Comparison of ENCODE assay signal across 14 mouse cellular contexts in the genomic region with DNA sequence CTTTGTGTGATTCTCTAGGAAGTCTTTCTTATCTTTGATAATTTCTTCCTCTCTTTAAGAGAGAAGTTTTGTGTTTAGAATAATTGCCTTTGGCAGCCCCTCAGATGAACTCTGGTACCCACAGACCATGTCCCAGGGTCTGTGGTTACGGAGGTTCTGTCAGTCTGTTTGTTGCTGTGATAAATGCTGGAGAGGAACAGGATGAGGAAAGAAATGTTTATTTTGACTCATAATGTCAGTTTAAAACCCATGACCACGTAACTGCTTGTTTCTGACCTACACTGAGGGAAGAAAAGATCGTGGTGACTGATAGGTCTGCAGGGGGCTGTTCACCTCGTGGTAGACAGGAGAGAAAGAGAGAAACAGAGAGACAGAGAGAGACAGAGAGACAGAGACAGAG. TPM values are rescaled to one million over a fixed set of nuclear protein-coding genes. Genes with fewer than 3 reads are reported as not detected.
DNase-seq lines count a peak whose midpoint lies in the region; ATAC-seq and TF ChIP-seq lines count a peak whose summit lies in the region.
"Had no signal": no experiment of that assay in that cellular context is flagged by ENCODE, and none has a peak within 500 bp of the region (broad histone marks: within the 10 kb centered on the region; RNA-seq: fewer than 3 reads in every experiment).

No protein-coding gene starts in this region.

- H3K9ac ChIP-seq in neural tube, embryonic 11.5 days (ENCODE audit: low read length), result no peak overlapping the region
- no peak overlapping the region for H3K9ac ChIP-seq in embryonic facial prominence, embryonic 13.5 days
- no peak overlapping the region for H3K9ac ChIP-seq in hindbrain, postnatal 0 days (replicated peaks; ENCODE audit: low read length)
- H3K9ac ChIP-seq in neural tube, embryonic 15.5 days (replicated peaks), result no peak overlapping the region
- H3K9ac ChIP-seq: embryonic facial prominence, embryonic 12.5 days; heart, embryonic 12.5 days; intestine, embryonic 15.5 days; limb, embryonic 15.5 days had no signal

- H3K27me3 ChIP-seq in neural tube, embryonic 11.5 days (ENCODE audit: control insufficient read depth, insufficient read depth, low read length), result no peaks in the 10 kb centered on the region
- H3K27me3 ChIP-seq in embryonic facial prominence, embryonic 13.5 days, result no peaks in the 10 kb centered on the region
- H3K27me3 ChIP-seq in hindbrain, postnatal 0 days (ENCODE audit: insufficient read depth, low read length), result no peaks in the 10 kb centered on the region
- H3K27me3 ChIP-seq in neural tube, embryonic 15.5 days (replicated peaks), result no peaks in the 10 kb centered on the region
- H3K27me3 ChIP-seq: embryonic facial prominence, embryonic 12.5 days; heart, embryonic 12.5 days; intestine, embryonic 15.5 days; limb, embryonic 15.5 days had no signal

- no peak for ATAC-seq in neural tube, embryonic 11.5 days (ENCODE audit: insufficient read depth, low FRiP score, low TSS enrichment)
- no peak for ATAC-seq in embryonic facial prominence, embryonic 13.5 days (ENCODE audit: insufficient number of reproducible peaks, insufficient read depth, low FRiP score, low TSS enrichment, low read depth)
- ATAC-seq in hindbrain, postnatal 0 days, result no peak
- ATAC-seq in neural tube, embryonic 15.5 days (ENCODE audit: low FRiP score), result no peak
- ATAC-seq: intestine, embryonic 15.5 days had no signal

- H3K36me3 ChIP-seq in neural tube, embryonic 11.5 days (ENCODE audit: control insufficient read depth, insufficient read depth, low read length), result no peaks in the 10 kb centered on the region
- no peaks in the 10 kb centered on the region for H3K36me3 ChIP-seq in embryonic facial prominence, embryonic 13.5 days
- no peaks in the 10 kb centered on the region for H3K36me3 ChIP-seq in hindbrain, postnatal 0 days (ENCODE audit: insufficient read depth, low read length)
- H3K36me3 ChIP-seq in neural tube, embryonic 15.5 days, result no peaks in the 10 kb centered on the region
- H3K36me3 ChIP-seq: embryonic facial prominence, embryonic 12.5 days; heart, embryonic 12.5 days; intestine, embryonic 15.5 days; limb, embryonic 15.5 days had no signal

- 45% methylated on average over 4 of the region's 4 CpGs for WGBS in neural tube, embryonic 11.5 days
- WGBS in embryonic facial prominence, embryonic 13.5 days, result 33% methylated on average over 4 of the region's 4 CpGs
- WGBS in hindbrain, postnatal 0 days, result 31% methylated on average over 4 of the region's 4 CpGs
- WGBS in neural tube, embryonic 15.5 days, result 26% methylated on average over 4 of the region's 4 CpGs

- no peaks in the 10 kb centered on the region for H3K4me1 ChIP-seq in neural tube, embryonic 11.5 days (ENCODE audit: control insufficient read depth, insufficient read depth, low read length)
- H3K4me1 ChIP-seq in embryonic facial prominence, embryonic 13.5 days, result peaks cover 21% of the 10 kb centered on the region
- H3K4me1 ChIP-seq in hindbrain, postnatal 0 days (ENCODE audit: insufficient read depth, low read length), result no peaks in the 10 kb centered on the region
- peaks cover 8% of the 10 kb centered on the region; the same call in 1 of the 2 replicates for H3K4me1 ChIP-seq in neural tube, embryonic 15.5 days
- H3K4me1 ChIP-seq: intestine, embryonic 15.5 days had no signal

- H3K27ac ChIP-seq in neural tube, embryonic 11.5 days (ENCODE audit: low read depth, low read length), result peak overlapping the region; percentile 78
- H3K27ac ChIP-seq in embryonic facial prominence, embryonic 13.5 days, result no peak overlapping the region
- no peak overlapping the region for H3K27ac ChIP-seq in hindbrain, postnatal 0 days
- H3K27ac ChIP-seq in neural tube, embryonic 15.5 days (replicated peaks), result peak overlapping the region; percentile 69; the same call in 1 of the 2 replicates
- H3K27ac ChIP-seq: intestine, embryonic 15.5 days; limb, embryonic 15.5 days had no signal

- no peak for DNase-seq in neural tube, embryonic 11.5 days (ENCODE audit: low spot score)
- no peak for DNase-seq in neural tube, embryonic 10.5 days (ENCODE audit: extremely low spot score, low spot score)
- no peak for DNase-seq in hindbrain, postnatal 0 days (ENCODE audit: low spot score)
- DNase-seq in adrenal gland, postnatal 10 days, result no peak
- DNase-seq in cerebellum, postnatal 10 days, result no peak
- DNase-seq: cerebellum, adult 2 months; kidney, postnatal 25 days; lung, postnatal 4 days had no signal

- no peaks in the 10 kb centered on the region for H3K9me3 ChIP-seq in neural tube, embryonic 11.5 days (ENCODE audit: control insufficient read depth, low read length)
- H3K9me3 ChIP-seq in embryonic facial prominence, embryonic 13.5 days, result no peaks in the 10 kb centered on the region
- no peaks in the 10 kb centered on the region for H3K9me3 ChIP-seq in hindbrain, postnatal 0 days (ENCODE audit: low read length)
- no peaks in the 10 kb centered on the region for H3K9me3 ChIP-seq in neural tube, embryonic 15.5 days (replicated peaks)
- H3K9me3 ChIP-seq: embryonic facial prominence, embryonic 12.5 days; heart, embryonic 12.5 days; intestine, embryonic 15.5 days; limb, embryonic 15.5 days had no signal

- peak overlapping the region; percentile 41; the same call in 1 of the 2 replicates for H3K4me2 ChIP-seq in neural tube, embryonic 11.5 days (ENCODE audit: low read depth)
- H3K4me2 ChIP-seq in embryonic facial prominence, embryonic 13.5 days, result peak overlapping the region; percentile 43; the same call in 1 of the 2 replicates
- peak overlapping the region; percentile 64 for H3K4me2 ChIP-seq in hindbrain, postnatal 0 days (ENCODE audit: low read depth, low read length)
- H3K4me2 ChIP-seq in neural tube, embryonic 15.5 days, result peak overlapping the region; percentile 63; the same call in 1 of the 2 replicates
- H3K4me2 ChIP-seq: limb, embryonic 15.5 days had no signal

- H3K4me3 ChIP-seq in neural tube, embryonic 11.5 days (ENCODE audit: low read depth, low read length), result no peak overlapping the region
- no peak overlapping the region for H3K4me3 ChIP-seq in embryonic facial prominence, embryonic 13.5 days
- H3K4me3 ChIP-seq in hindbrain, postnatal 0 days (ENCODE audit: low read length), result no peak overlapping the region
- no peak overlapping the region for H3K4me3 ChIP-seq in neural tube, embryonic 15.5 days (replicated peaks)
- H3K4me3 ChIP-seq: heart, embryonic 12.5 days; intestine, embryonic 15.5 days; limb, embryonic 15.5 days had no signal

- no peak for TF ChIP-seq CTCF in hindbrain, postnatal 0 days (IDR thresholded peaks at IDR 0.05; ENCODE audit: low read depth)

RNA-seq across cellular contexts. Expression of gene Nhlrc1, which starts 38.7 kb away (rescaled TPM):
- polyA plus RNA-seq in neural tube, embryonic 11.5 days (2014; fragmentation: Nextera tagmentation; extraction: Ambion mirVana), result 5.7 and 6.4 TPM in 2 replicates
- 4.4 and 5.7 TPM in 2 replicates for polyA plus RNA-seq in embryonic facial prominence, embryonic 13.5 days (2015; fragmentation: Nextera tagmentation; extraction: Ambion mirVana)
- total RNA-seq in hindbrain, postnatal 0 days (2014; rRNA removed), result 15.1 and 22.4 TPM in 2 replicates
- polyA plus RNA-seq in hindbrain, postnatal 0 days (2015; fragmentation: Nextera tagmentation; extraction: Ambion mirVana), result 13.0 and 14.1 TPM in 2 replicates
- polyA plus RNA-seq in neural tube, embryonic 15.5 days (2015; fragmentation: Nextera tagmentation; extraction: Ambion mirVana), result 13.3 and 16.7 TPM in 2 replicates
- total RNA-seq in adrenal gland, postnatal 10 days (2021), result 1 to 10 TPM; 3.1 to 5.0 TPM

RNA-seq across cellular contexts. Expression of gene Kif13a, which starts 46.3 kb away (rescaled TPM):
- 20.6 and 23.0 TPM in 2 replicates for polyA plus RNA-seq in neural tube, embryonic 11.5 days (2014; fragmentation: Nextera tagmentation; extraction: Ambion mirVana)
- polyA plus RNA-seq in embryonic facial prominence, embryonic 13.5 days (2015; fragmentation: Nextera tagmentation; extraction: Ambion mirVana), result 14.5 and 23.7 TPM in 2 replicates
- 21.6 and 48.7 TPM in 2 replicates for total RNA-seq in hindbrain, postnatal 0 days (2014; rRNA removed)
- polyA plus RNA-seq in hindbrain, postnatal 0 days (2015; fragmentation: Nextera tagmentation; extraction: Ambion mirVana), result 11.6 and 13.3 TPM in 2 replicates
- polyA plus RNA-seq in neural tube, embryonic 15.5 days (2015; fragmentation: Nextera tagmentation; extraction: Ambion mirVana), result 10.2 and 10.4 TPM in 2 replicates
- 10 to 100 TPM; 29.3 to 38.6 TPM for total RNA-seq in adrenal gland, postnatal 10 days (2021)

Comparison
In these comparisons a context has a peak if more than half of its experiments do, and no peak if none do; other contexts are left out.
1. H3K27ac ChIP-seq: peak in neural tube, embryonic 11.5 days (single experiment) and neural tube, embryonic 15.5 days (single experiment); none in embryonic facial prominence, embryonic 13.5 days (single experiment) and hindbrain, postnatal 0 days (single experiment).
2. Peak in every context shown above with its lines, with median percentiles within 50 percentile points of each other: H3K4me2 ChIP-seq.